Mouse (Mus musculus) Muller cell, postnatal 12 days (primary cell): ENCODE data around the gene Pycr2.

ENCODE experiments used
- DNase-seq: peaks from one replicate; pipeline ENCODE4 v3.0.0-alpha.2; 2015; ENCODE audit errors: inconsistent ontology term

Gene Pycr2

DNA sequence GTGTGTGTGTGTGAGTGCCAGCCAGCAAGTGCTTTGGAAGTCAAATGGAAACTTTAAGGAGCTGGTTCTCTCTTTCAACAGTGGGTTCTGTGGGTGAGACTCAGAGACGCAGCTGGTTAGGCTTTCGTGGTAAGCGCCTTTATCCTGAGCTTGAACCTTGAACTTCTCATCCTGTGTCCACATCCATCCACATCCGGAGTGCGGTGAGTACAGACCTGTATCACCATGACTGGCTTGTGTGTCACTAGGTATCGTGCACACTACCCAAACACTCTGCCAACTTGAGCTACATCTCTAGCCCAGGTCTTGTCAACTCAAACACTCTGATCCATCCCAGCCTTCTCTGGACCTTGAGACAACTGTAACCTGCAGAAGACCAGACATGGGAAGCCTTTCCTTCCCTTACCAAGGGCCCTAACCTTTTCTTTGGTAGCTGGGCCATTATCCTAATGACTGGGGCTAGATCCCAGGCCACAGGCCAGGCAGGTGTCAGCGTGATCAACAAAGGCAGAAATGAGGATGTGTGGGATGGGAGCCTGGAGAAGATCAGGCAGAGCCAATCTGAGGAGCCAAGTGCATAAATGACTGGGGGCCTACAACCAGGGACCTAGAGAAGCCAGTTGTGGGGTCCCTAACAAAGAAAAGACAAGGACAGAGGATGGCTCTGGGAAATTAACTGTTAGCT, 36.8 kb downstream of the Pycr2 start:
- no peak for DNase-seq

GRCm38 (mm10) chr1:180941726-180942125, 37.6 kb downstream of the Pycr2 start:
- DNase-seq, result no peak

DNA sequence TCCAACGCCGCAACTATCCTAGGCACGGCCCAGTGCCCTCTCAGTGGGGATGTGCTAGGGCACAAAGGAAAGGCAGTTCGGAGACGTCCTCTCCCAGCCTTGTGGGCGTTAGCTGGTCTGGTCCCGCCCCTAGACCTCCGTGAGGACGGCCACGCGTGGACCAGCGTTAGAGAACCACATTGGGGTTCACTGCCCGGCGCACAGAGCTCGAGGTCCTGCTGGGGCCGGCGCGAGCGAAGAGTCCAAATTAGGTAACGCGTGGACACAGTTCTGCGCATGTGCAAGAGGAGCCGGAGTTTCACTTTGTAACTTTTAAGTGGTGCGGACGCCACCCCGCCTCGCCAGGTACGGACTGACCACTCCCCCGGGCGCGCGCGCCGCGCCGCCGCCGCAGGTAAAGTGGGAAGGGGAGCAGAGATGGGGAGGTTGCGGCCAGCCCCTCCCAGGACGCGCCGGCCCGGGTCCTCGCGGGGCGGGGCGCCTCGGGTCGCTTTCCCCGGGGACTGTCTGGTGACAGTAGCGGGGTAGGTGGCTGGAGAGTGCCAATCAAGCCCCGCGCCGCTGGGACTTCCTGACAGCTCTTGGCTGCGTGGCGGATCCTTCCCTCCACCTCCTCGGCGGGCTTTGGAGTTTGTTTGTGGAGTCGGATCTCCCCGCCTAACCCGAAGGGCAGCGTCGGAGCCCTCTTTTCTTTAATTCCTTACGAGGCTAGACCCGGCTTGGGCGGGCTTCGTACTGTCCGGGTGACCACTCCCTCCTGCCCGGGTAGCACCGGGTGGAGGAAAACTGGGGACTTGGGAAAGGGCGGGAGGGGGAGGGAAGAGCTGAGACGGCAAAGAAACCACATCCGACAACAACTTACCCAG, 38.3 kb downstream of the Pycr2 start, which contains the start of gene Tmem63a:
TSS of gene Tmem63a (plus strand) at position 179 of the 866 bp plus-strand sequence.
- peak; percentile 89 for DNase-seq

GRCm38 (mm10) chr1:180943032-180943644, 39.0 kb downstream of the Pycr2 start:
- DNase-seq, result peak; percentile 20

DNA sequence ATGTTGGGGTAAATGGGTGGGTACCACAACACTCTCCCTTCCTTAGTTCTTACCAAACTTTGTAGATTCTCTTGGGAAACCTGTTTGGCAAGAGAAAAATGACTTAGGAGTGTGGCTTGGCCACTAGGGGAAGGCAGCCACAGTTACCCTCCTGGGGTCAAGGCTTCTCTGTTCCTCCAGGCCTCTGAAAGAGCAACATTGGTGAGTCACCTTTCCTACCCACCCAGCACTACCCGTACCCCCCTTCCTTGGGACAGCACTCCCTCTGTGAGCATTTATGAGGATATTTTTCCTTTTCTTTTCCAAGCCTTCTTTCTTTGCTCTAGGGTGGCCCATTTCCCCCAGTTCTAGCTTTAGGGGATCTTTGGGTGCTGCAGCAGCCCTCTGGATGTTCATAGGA, 39.8 kb downstream of the Pycr2 start:
- DNase-seq, result peak; percentile 32

DNA sequence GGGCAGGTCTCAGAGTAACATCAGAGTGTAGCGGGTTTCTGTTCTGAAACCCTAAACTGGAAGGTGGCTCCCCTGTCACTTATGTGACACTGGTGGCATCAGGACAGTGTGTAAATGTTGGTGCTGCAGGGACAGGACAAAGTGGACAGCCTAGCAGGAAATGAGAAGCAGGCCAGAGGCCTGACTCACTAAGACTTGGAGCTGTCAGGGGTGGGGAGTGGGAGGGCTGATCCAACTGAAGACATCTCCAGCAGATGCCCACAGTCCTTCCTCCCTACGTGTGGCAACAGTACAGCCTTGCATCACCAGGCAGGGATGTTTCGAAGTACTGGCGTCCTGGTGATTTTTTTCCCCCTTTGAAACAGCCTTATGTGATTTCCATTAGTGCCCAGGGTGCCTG, 40.5 kb downstream of the Pycr2 start:
- DNase-seq, result peak; percentile 58

GRCm38 (mm10) chr1:180945001-180945980, 41.2 kb downstream of the Pycr2 start:
- DNase-seq, result peak; percentile 79

DNA sequence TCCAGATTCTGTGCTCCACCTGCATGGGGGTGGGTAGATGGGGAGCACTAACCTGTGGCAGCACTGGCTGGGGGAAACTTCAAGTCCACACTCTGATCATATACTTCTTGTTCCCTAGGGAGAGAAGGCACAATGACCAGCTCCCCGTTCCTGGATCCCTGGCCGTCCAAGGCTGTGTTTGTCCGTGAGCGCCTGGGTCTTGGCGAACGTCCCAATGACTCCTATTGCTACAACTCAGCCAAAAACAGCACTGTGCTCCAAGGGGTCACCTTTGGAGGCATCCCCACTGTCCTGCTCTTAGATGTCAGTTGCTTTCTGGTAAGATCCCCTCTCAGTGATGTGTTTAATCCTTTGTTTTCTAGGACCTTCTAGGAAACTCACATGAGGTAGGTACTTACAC, 42.4 kb downstream of the Pycr2 start:
- DNase-seq, result no peak

GRCm38 (mm10) chr1:180952085-180952746, 48.1 kb downstream of the Pycr2 start:
- DNase-seq, result no peak

DNA sequence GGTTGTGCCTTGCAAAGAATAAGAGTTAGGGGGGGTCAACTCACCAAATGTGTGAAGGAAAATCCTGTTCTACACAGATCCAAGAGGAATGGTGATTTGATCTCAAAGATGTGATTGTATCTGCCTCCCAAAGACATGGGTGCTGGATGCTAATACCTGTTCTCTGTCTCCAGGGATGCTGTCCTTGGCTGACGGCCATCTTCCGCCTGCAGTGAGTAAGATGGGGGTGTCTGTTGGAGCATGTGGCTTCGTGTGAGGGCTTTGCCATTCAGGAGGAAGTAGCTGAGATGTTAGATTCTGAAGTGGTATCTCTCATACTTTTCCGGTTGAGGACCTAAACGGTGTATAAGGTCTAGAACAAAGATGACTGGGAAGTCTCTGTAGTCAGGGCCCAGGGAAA, 48.7 kb downstream of the Pycr2 start:
- no peak for DNase-seq

DNA sequence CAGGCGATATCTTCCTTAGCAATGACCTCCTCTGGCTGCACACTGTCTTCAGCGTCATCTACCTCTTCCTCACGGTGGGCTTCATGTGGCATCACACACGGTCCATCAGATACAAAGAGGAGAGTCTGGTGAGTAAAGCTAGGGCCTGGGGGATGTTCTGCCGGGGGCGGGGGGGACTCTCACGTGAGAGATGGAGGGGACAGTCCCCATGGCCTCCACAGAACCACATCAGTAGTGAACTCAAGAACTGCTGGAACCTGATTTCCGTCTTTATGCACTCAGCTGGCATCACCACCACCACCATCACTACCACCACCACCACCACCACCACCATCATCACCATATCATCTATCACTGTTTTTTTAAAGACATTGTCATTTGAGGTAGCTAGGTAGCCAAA, 52.3 kb downstream of the Pycr2 start:
- DNase-seq, result no peak

DNA sequence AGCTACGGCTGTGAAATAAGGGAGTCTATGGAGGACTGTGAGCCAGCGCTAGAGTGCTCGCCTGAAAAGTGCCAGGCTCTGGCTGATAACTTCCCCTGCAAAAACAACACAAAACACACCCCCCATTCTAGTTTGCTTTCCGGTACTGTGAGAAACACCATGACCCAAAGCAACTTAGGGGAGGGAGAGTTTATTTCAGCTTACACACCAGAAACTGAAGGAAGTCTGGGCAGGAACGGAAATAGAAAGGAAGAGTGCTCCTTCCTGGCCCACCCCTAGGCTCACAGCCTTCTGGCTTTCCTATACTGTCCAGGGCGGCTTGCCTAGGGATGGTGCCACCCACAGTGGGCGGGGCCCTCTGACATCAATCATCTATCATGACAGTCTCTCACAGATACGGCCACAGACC, 52.9 kb downstream of the Pycr2 start:
- DNase-seq, result no peak
